Comparison of ENCODE assay signal across 31 mouse cellular contexts in the genomic region with DNA sequence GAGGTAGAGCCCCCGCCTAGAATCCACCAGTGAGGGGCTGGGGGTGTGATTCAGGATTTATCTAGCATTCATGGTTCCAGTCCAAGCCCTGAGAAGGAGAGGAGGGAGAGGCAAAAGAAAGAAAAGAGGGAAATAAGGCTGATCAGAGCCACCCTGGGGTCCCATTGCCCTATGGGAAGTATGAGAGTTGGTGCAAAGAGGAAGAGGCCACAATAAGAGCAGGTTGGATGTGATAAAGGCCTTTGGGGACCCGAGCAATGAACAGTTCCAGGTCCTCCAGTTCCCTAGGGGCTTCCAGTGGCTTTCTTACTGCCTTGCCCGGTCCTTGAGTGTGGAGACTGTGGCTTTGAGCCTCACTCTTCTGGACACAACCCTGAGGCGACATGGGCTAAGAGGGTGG. TPM values are rescaled to one million over a fixed set of nuclear protein-coding genes. Genes with fewer than 3 reads are reported as not detected.
DNase-seq lines count a peak whose midpoint lies in the region; ATAC-seq and TF ChIP-seq lines count a peak whose summit lies in the region.
"Had no signal": no experiment of that assay in that cellular context is flagged by ENCODE, and none has a peak within 500 bp of the region (broad histone marks: within the 10 kb centered on the region; RNA-seq: fewer than 3 reads in every experiment).

No protein-coding gene starts in this region.

- no peak for TF ChIP-seq CTCF in layer of hippocampus, adult 2 months (conservative IDR thresholded peaks at IDR 0.05)
- TF ChIP-seq CTCF in stomach, postnatal 0 days (IDR thresholded peaks at IDR 0.05; ENCODE audit: low read depth) = no peak

- H3K9ac ChIP-seq in stomach, embryonic 15.5 days = no peak overlapping the region
- no peak overlapping the region for H3K9ac ChIP-seq in stomach, postnatal 0 days (ENCODE audit: low read length)
- H3K9ac ChIP-seq: forebrain, embryonic 15.5 days; hindbrain, embryonic 14.5 days; limb, embryonic 13.5 days; neural tube, embryonic 12.5 days had no signal

- no peaks in the 10 kb centered on the region for H3K9me3 ChIP-seq in stomach, embryonic 15.5 days
- H3K9me3 ChIP-seq in stomach, postnatal 0 days (ENCODE audit: control insufficient read depth, low read length) = no peaks in the 10 kb centered on the region
- 0 out of 2 replicates have a peak, but pooled peaks cover 4% of the 10 kb centered on the region for H3K9me3 ChIP-seq in hindbrain, embryonic 10.5 days
- H3K9me3 ChIP-seq: forebrain, embryonic 15.5 days; limb, embryonic 13.5 days; midbrain, embryonic 10.5 days had no signal

- H3K4me3 ChIP-seq in layer of hippocampus, adult 2 months = no peak overlapping the region
- no peak overlapping the region for H3K4me3 ChIP-seq in stomach, embryonic 15.5 days (replicated peaks)
- no peak overlapping the region for H3K4me3 ChIP-seq in stomach, postnatal 0 days (ENCODE audit: low read depth, low read length)
- no peak overlapping the region for H3K4me3 ChIP-seq in macrophage (ENCODE audit: inconsistent target)
- no peak overlapping the region for H3K4me3 ChIP-seq in hindbrain, embryonic 10.5 days
- H3K4me3 ChIP-seq: forebrain, embryonic 15.5 days; gastrocnemius, adult 2 months; limb, embryonic 13.5 days; midbrain, embryonic 10.5 days; myocyte; neural tube, embryonic 12.5 days had no signal

- H3K36me3 ChIP-seq in stomach, embryonic 15.5 days = no peaks in the 10 kb centered on the region
- no peaks in the 10 kb centered on the region for H3K36me3 ChIP-seq in stomach, postnatal 0 days (ENCODE audit: control insufficient read depth, insufficient read depth, low read length)
- H3K36me3 ChIP-seq in macrophage (ENCODE audit: inconsistent target) = peaks cover 28% of the 10 kb centered on the region
- H3K36me3 ChIP-seq in hindbrain, embryonic 10.5 days = no peaks in the 10 kb centered on the region
- H3K36me3 ChIP-seq: forebrain, embryonic 15.5 days; limb, embryonic 13.5 days; midbrain, embryonic 10.5 days; neural tube, embryonic 12.5 days had no signal

- WGBS in stomach, embryonic 15.5 days = 90% methylated on average over 4 of the region's 4 CpGs
- WGBS in stomach, postnatal 0 days = 87% methylated on average over 4 of the region's 4 CpGs
- WGBS in macrophage (ENCODE audit: missing documents) = 44% methylated on average over 4 of the region's 4 CpGs
- WGBS in hindbrain, embryonic 10.5 days = 91% methylated on average over 4 of the region's 4 CpGs

- TF ChIP-seq EP300 in stomach, postnatal 0 days (optimal IDR thresholded peaks at IDR 0.05) = no peak

- no peak overlapping the region for H3K4me2 ChIP-seq in stomach, embryonic 15.5 days
- no peak overlapping the region for H3K4me2 ChIP-seq in stomach, postnatal 0 days (replicated peaks; ENCODE audit: low read depth)
- H3K4me2 ChIP-seq: forebrain, embryonic 15.5 days; heart, embryonic 11.5 days; hindbrain, embryonic 14.5 days; limb, embryonic 13.5 days; neural tube, embryonic 12.5 days had no signal

- no peaks in the 10 kb centered on the region; the same call in 1 of the 2 replicates for H3K27me3 ChIP-seq in stomach, embryonic 15.5 days (replicated peaks)
- H3K27me3 ChIP-seq in stomach, postnatal 0 days (ENCODE audit: control insufficient read depth, insufficient read depth, low read length) = no peaks in the 10 kb centered on the region
- no peaks in the 10 kb centered on the region for H3K27me3 ChIP-seq in hindbrain, embryonic 10.5 days (ENCODE audit: insufficient read depth, poor library complexity, severe bottlenecking)
- H3K27me3 ChIP-seq: CH12.LX; forebrain, embryonic 15.5 days; neural tube, embryonic 12.5 days; Patski had no signal

- DNase-seq in layer of hippocampus, adult 2 months (ENCODE audit: low spot score in 2 of 2) = no peak
- no peak for DNase-seq in layer of hippocampus, adult 8-10 months (ENCODE audit: low spot score in 2 of 2)
- no peak for DNase-seq in stomach, postnatal 0 days (ENCODE audit: low spot score)
- DNase-seq in kidney, postnatal 14 days = no peak
- DNase-seq in frontal cortex, adult 2 months (ENCODE audit: extremely low spot score in 1 of 2, low spot score in 1 of 2) = no peak
- DNase-seq in hindbrain, embryonic 10.5 days (ENCODE audit: low spot score) = no peak
- DNase-seq: adrenal gland, postnatal 14 days; cerebellum, adult 2 months; cerebellum, postnatal 14 days; gastrocnemius, adult 2 months; gastrocnemius, postnatal 36 days; heart, postnatal 36 days; kidney, adult 9 months; kidney, postnatal 25 days; right cerebral cortex, adult 18-20 months; right cerebral cortex, postnatal 4 days; thymus, adult 18-20 months; thymus, postnatal 25 days had no signal

- H3K4me1 ChIP-seq in stomach, embryonic 15.5 days = peaks cover 20% of the 10 kb centered on the region
- H3K4me1 ChIP-seq in stomach, postnatal 0 days (replicated peaks; ENCODE audit: control insufficient read depth, insufficient read depth) = peaks cover 9% of the 10 kb centered on the region
- peaks cover 26% of the 10 kb centered on the region for H3K4me1 ChIP-seq in hindbrain, embryonic 10.5 days (replicated peaks)
- H3K4me1 ChIP-seq: forebrain, embryonic 15.5 days; limb, embryonic 13.5 days had no signal

- no peak for ATAC-seq in stomach, embryonic 15.5 days (ENCODE audit: insufficient read depth, low FRiP score, low read depth)
- ATAC-seq in stomach, postnatal 0 days (ENCODE audit: low FRiP score, low TSS enrichment) = no peak
- ATAC-seq: forebrain, embryonic 15.5 days; lung, postnatal 0 days; midbrain, embryonic 16.5 days; Patski had no signal

- H3K79me2 ChIP-seq in macrophage (ENCODE audit: inconsistent target) = peaks cover 41% of the 10 kb centered on the region; the same call in 1 of the 2 replicates

- peak overlapping the region; percentile 8; the same call in 1 of the 2 replicates for H3K27ac ChIP-seq in layer of hippocampus, adult 2 months
- peak overlapping the region; percentile 31; the same call in 1 of the 2 replicates for H3K27ac ChIP-seq in stomach, embryonic 15.5 days
- H3K27ac ChIP-seq in stomach, postnatal 0 days (replicated peaks) = no peak overlapping the region
- H3K27ac ChIP-seq in macrophage = peak overlapping the region; percentile 91
- no peak overlapping the region for H3K27ac ChIP-seq in hindbrain, embryonic 10.5 days
- H3K27ac ChIP-seq: forebrain, embryonic 15.5 days; hindbrain, embryonic 14.5 days; limb, embryonic 13.5 days; midbrain, embryonic 10.5 days; neural tube, embryonic 12.5 days had no signal

RNA-seq across cellular contexts. Expression of a gene that starts 35.7 kb away (rescaled TPM):
- 10 to 100 TPM; 52.5 to 53.8 TPM for total RNA-seq in layer of hippocampus, adult 2 months (2021)
- total RNA-seq in layer of hippocampus, adult 8-10 months (2022) = 10 to 100 TPM; 47.8 to 56.9 (median 50.8) TPM
- polyA plus RNA-seq in stomach, embryonic 15.5 days (2015; fragmentation: Nextera tagmentation; extraction: Ambion mirVana) = 142 and 144 TPM in 2 replicates
- polyA plus RNA-seq in stomach, postnatal 0 days (2015; fragmentation: Nextera tagmentation; extraction: Ambion mirVana) = 132 and 133 TPM in 2 replicates
- 10 to 100 TPM; 15.6 to 49.9 (median 36.1) TPM for total RNA-seq in macrophage (2018; cell fraction: chromatin; rRNA removed)
- total RNA-seq in macrophage (2018; cell fraction: cytosol; rRNA removed) = 10 to 100 TPM; 23.1 to 42.6 (median 32.3) TPM
- 10 to 100 TPM; 23.8 to 49.2 (median 34.0) TPM for total RNA-seq in macrophage (2018; cell fraction: nucleus; rRNA removed)
- 20.1 to 39.0 TPM (median 34.2 TPM) in 3 replicates for polyA plus RNA-seq in macrophage (2018)
- polyA plus RNA-seq in frontal cortex, adult 2 months (2012; rRNA removed) = 81.8 and 91.6 TPM in 2 replicates
- 171 and 185 TPM in 2 replicates for polyA plus RNA-seq in hindbrain, embryonic 10.5 days (2016; fragmentation: Nextera tagmentation; extraction: Ambion mirVana)

RNA-seq across cellular contexts. Expression of a gene that starts 37.6 kb away (rescaled TPM):
- 100 to 1,000 TPM; 162 to 171 TPM for total RNA-seq in layer of hippocampus, adult 2 months (2021)
- 100 to 1,000 TPM; 148 to 186 (median 164) TPM for total RNA-seq in layer of hippocampus, adult 8-10 months (2022)
- 12.3 and 13.0 TPM in 2 replicates for polyA plus RNA-seq in stomach, embryonic 15.5 days (2015; fragmentation: Nextera tagmentation; extraction: Ambion mirVana)
- 13.8 and 14.9 TPM in 2 replicates for polyA plus RNA-seq in stomach, postnatal 0 days (2015; fragmentation: Nextera tagmentation; extraction: Ambion mirVana)
- 100 to 1,000 TPM in 8 of 26 experiments, 10 to 100 TPM in 18; 22.4 to 143 (median 79.4) TPM for total RNA-seq in macrophage (2018; cell fraction: chromatin; rRNA removed)
- total RNA-seq in macrophage (2018; cell fraction: cytosol; rRNA removed) = 10 to 100 TPM; 39.1 to 96.5 (median 65.9) TPM
- total RNA-seq in macrophage (2018; cell fraction: nucleus; rRNA removed) = 100 to 1,000 TPM in 6 of 26 experiments, 10 to 100 TPM in 20; 25.8 to 128 (median 81.1) TPM
- polyA plus RNA-seq in macrophage (2018) = 40.4 to 55.9 TPM (median 47.4 TPM) in 3 replicates
- 178 and 201 TPM in 2 replicates for polyA plus RNA-seq in frontal cortex, adult 2 months (2012; rRNA removed)
- polyA plus RNA-seq in hindbrain, embryonic 10.5 days (2016; fragmentation: Nextera tagmentation; extraction: Ambion mirVana) = 0.65 and 1.5 TPM in 2 replicates

Comparison
In these comparisons a context has a peak if more than half of its experiments do, and no peak if none do; other contexts are left out.
1. H3K27ac ChIP-seq: peak in layer of hippocampus, adult 2 months (single experiment), stomach, embryonic 15.5 days (single experiment) and macrophage (single experiment); none in stomach, postnatal 0 days (single experiment) and hindbrain, embryonic 10.5 days (single experiment).